Mouse (Mus musculus): ENCODE measurements at regions not wholly inside any gene's neighbourhood (a gene's known extent, or its start where the extent isn't known, plus 50 kb on each side); places are given as distances from the start of the nearest gene placed in this dataset.

DNA sequence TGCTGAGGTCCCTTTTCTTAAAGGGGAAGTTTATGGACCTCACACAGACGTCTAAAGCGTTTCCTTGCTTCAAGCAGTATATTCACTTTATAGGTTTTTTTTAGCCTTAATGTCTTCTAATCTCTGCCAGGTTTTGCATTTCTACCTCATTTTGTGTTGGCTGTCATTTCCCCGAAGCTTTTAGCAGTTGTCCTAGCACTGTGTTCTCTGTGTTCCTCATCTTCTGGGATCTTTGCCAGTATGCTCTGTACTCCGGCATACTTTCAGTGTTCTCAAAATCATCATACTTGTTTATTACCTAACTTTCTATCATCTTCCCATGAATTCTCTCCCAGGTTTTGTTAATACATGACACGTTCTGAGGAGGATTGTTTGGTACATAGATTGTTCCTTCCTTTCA is 333.5 kb upstream of the Lsamp start:
- DNase-seq, result no peak

DNA sequence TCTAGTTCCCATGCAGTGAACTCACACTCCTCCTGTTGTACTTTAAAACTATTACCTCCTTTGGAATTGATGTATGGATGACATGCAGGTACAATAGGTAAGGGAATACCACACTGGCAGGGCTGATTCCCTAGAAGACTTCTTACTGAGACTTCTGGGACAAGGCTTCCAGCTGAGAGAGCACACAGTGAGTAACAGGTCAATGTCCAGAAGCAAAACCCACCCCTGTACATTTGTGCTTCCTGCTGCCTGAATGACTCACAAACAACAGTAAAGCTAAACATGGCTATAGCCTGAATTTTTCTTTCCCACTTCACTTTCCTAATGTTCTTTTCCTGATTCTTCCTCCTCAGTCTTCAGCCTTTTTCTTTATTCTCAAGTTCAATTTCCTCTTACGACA is 316.3 kb upstream of the Lsamp start:
- no peak for DNase-seq

DNA sequence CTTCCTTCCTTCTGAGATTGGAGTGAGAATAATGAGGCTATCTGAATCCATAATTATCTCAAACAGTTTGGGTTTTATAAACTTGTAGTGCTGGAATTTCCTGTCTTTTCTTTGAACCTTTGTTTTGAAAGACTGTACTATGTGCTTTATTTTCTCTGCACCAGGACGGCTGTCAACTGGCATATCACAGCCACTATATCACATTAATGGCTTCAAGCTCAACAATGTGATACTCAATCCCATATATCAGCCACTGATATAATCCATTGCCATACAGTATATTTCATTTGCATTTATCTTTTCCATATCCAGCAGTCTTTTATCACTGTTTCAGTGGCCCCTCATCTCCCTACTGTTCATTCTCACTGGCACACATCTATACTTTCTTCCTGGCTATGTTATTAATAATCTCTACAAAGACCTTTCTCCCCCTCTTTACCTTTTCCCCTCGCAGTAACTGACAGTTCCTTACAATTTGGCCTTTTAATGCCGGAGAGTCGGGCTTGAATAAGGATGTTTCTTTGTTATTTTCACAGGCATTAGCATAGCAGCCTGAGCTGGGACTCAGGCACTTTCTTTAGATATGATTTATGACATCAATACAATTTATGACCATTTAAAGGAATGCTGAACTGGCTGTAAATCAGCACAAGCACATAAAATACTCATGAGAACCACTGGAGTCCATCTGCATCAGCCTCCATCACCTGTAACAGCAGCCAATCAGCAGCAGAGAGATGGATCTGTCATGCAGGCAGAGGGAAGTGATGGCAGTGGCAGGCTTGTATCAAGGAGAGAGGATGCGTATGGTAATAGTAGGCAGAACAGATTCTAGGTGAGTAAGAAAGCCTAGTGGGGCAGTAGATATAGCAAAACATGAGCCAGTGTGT is 311.8 kb upstream of the Lsamp start:
- DNase-seq, result no peak

DNA sequence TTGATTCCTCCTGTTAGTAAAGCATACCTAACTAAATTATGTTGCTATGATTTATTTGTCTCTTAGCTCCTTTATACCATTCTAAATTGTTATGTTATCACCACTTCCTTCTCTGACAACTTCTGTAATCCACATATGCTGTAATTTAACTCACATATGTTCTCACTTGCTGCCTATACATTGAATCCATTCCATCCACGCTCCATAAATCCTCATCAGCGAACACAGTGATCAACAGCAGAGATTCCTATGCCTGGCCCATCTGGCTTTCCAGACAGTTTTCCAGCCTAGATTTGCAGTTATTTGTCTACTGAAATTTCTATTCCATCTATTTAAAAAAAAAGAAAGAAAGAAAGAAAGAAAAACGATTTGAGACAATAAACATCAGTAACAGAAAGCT is 308.4 kb upstream of the Lsamp start:
- no peak for DNase-seq

DNA sequence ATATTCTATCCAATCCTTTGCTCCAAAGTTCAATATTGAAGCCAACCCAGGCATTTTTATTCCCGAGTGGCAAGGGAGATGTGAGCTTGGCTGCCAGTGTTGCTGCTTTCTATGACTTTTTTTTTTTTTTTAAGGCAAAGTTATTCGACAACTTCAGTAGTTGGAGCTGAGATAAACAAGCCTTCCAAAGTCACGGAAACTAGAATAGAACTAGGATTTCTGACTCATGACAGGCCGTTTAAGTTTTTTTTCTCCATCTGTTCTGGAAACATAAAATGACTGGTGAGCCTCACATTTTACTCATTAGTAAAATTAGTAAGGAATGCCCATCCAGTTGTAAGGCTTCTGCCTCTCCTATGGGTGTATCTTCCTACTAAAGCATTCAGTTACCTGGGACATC is 305.9 kb upstream of the Lsamp start:
- DNase-seq, result no peak

DNA sequence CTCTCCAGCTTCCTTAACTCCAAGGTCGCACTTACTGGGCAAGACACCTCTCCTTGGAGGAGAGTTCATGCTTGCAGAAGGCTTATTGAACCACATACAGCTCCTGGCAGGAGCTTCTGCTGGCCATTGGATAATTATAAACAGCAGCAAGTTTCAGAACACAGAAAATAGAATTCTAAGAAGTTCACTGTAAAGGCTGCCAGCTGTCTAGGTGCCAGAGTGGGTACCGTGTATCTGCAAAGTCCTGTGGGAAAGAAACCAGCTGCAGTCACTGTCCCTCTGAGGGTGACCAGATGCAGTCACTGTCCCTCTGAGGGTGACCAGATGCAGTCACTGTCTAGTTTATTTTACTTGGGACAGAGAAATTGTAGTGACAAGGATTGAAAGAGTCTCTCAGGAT is 291.1 kb upstream of the Lsamp start:
- peak in 1 of 2 experiments; percentile 14 for DNase-seq

DNA sequence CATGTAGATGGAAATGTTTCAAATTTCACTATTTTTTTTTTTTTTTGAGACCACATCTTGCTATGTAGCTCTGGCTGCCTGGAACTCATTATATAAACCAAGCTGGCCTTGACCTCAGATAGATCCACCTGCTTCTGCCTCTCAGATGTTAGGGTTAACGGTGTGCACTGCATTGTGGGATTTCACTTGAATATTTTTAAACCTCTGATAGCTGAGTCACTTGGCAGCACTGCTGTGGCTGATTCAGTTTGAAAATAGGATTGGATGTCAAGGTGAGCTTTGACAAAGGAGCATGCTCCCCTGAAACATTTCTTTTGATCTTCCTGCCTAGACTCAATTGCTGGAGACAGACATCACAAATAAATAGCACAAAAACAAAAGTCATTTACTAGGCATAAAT is 288.3 kb upstream of the Lsamp start:
- no peak for DNase-seq

DNA sequence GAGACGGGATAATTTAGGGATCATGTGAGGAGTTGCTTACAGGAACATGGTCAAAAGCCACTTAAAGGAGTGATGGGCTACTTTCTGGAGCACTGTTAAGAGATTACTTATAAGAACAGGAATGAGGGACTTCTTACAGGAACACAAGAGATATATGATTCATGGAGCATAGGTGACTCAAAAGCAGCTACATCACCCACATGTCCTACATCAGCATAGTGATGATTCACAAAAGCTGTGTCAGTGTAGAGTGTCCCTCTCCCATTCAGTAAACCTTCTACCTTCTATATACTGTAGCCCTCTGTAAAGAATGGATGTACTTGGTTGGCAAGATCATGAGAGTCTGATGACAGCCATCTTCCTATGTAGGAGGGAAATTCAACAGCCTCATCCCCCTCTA is 285.0 kb upstream of the Lsamp start:
- no peak for DNase-seq

DNA sequence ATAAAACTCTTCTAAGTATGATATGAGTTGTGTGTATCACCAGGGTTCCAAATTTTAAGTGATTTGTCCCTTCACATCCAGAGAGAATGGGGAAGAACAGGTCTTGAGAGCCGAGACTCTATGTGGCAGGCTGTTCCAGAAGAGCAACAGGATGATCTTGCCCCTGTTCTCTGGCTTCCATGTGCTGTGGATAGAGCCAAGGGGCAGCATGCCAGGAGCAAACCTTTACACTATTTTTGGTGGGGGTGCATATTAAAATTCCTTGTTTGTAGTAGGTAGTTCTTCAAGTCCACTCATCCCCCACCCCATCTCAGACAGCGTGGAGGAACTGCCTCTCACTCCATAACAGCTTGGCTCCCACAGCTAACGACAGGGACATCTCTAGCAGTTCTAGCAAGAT is 278.0 kb upstream of the Lsamp start:
- DNase-seq, result peak in 1 of 2 experiments; percentile 14

DNA sequence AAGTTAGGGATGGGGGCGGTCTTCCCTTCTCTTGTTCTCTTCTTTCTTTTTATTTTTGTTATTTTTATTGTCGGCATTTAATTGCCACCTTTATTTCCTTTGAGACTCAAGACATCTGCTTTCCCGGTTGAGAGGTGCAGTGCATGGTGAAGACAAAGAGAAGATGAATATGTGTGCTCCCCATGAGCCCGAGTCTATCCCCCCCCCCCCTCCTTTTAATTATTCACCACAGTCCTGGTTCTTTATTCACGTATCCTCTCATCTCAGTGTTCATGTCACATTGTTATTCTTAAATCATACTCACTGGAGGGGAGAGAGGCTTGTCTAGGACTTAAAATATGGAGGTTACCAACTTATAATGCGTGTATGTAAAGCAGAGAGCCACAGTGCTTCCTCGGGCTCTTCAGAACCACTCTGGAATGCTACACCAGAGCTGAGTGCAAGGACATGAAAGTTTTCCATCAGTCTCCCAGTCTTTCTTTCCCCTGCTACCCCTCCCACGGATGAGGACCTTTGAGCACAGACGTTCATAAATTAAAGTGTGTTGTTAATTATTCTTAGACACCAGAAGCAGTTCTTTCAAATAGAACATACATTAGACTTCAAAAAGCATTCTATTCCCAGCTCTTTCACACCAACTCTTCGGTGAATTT is 274.6 kb upstream of the Lsamp start:
- DNase-seq, result no peak

DNA sequence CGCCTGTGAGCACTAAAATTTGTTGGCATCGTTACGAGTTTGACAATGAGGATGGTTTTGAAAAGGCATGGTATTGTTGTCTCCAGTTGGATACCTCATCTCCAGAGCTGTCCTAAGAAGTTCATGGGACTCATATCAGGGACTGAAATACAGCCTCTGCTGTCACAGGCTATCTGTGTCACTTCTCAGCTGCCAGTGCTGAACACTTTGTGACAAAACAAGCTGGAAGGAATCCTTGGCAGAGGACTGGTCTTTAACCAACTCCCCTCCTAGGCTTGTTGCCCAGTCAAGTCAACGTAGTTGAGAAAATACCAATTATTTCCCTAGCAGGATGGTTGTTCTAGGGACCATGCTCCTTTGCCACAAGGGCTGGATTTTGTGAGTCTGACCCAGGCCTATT is 256.6 kb upstream of the Lsamp start:
- DNase-seq, result no peak

DNA sequence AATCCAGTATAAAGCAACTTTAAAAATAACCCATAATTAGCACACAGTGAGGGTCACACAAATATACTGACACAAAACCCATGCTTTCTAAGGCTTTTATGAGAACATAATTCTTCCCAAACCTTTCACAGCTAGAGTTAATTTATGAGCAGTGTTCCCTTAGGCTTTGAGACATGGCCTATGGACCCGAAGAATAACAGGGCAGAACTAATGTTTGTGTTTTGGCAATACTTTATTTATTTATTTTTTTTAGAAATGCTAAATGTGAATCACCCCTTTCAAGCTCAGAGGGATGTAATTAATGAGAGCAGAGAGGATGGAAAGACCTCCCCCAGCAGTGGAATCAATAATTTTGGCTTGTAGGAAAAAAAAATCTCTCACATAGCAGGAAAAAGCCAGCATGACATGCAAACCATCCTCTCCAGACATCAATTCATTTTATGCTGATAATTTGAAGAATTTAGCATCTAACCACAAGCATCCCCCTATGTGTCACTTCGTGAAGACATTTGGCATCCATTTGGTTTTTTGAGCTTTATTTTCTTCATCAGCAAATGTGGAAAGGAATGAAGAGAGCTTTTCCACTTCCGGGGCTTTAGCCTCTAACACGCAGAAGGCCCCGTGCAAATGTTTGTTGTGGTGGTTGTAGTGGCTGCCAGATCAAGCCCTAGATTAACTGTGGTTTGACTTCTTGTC is 238.0 kb upstream of the Lsamp start:
- DNase-seq, result no peak

DNA sequence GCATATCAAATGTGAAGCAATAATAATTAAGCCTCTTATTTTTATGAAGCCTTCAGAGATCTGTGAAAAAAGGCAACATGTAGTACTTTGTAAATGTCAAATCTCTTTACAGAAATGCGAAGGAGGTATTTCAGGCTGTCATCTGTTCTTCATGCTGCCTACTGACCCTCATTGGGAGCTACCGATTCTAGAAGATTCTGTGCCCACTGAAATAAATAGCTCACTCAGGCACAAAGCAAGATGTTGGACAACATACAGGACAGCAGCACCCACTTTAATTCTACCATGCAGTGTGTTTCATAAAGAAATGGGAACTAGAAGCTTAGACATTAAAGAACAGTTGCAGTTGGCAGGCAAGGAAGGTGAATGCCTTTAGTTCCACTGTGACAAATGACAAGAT is 232.4 kb upstream of the Lsamp start:
- no peak for DNase-seq

DNA sequence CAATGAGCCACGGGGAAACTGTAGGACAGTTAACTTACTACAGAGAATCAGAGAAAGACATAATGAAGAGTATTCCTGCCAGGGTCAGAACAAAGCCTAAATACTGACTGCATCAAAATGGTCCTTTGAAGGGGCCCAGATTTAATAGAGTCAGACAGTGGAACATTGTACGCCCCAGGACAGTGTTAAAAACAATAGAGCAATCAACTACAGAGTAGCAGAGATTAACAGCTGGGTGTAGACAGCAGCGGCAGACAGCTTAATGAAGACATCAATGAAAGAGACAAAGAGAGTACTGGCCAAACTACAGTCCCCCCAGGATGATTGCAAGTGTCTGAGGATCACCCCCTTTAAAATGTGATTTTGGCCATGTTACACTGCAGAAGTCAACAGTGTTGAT is 183.1 kb upstream of the Lsamp start:
- no peak for DNase-seq

DNA sequence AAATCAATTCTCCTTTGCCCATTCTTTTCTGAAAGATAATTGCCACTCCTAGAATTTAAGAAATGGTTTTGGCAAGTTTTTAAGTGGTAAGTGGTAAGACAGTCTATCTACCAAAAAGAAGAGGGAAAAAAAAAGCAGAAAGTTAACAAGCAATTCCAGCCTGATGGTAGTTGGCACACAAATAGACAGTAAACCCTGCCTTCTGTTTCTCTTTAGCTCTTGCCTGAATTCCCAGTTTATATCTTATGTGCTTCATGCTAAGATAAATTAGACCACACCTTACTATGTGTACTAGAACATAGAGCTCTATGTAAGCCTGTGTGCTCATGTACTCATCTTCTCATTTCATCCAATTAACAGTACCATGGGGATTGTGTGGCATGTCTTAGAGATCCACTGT is 164.0 kb upstream of the Lsamp start:
- DNase-seq, result no peak

DNA sequence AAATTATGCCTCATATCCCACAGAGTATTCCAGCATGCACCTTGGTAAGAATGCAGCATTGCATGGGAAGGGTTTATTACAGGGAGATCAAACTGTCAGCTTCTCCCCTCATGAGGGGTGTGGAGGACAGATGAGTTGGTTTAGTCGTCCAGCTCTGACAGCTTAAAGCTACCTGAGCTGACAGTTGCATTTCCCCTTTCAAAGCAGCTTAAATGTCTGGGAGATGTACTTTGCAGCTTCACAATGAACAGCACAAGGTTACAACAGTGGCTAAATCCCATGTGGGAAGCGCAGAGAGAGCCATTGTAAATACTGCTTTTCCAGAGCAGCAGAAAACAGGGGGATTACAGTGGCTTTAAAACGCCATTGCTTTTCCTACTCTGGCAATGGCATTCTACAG is 149.9 kb upstream of the Lsamp start:
- DNase-seq, result no peak

DNA sequence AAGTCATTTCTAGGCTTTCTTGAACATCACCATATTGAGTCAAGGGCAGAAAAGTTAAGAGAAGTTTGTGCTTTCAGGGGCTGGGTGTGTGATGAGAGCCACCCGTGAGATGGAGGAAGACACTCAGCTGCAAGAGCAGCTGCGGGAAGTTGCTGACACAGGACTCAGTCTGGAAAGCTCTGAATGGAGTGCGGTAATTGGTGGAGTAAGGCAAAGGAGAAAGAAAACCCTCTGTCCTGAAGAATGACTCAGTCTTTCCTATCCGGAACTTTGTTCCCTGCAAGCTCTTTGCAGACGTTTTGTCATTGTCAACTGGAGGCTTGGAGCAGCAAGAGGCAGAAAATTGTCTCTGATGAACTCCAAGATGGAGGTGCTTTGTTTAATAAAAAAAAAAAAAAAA is 102.6 kb upstream of the Lsamp start:
- DNase-seq, result no peak

DNA sequence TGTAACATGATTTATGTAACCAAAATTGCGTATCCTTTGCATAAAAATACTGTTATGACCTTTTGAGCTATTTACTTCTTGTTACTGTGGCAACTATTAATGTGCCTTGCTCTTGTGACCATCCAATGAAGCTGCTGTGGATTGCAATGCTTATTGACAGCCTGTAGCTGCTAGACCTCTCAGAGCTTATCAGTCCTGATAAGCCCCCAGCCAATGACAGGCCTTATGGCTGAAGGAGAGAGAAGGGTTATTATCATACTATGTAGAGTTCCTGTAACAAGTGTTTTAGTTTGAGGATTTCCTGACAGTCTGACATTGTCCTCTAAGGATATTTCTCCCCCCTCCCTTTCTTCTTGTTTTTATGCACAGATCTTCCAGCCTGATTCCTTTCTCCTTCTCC is 96.2 kb upstream of the Lsamp start:
- no peak for DNase-seq

Data from cerebellum, postnatal 25 days (tissue).